Mouse (Mus musculus) hindbrain, embryonic 11.5 days (tissue): ENCODE measurements around the gene Cass4. TPM values are rescaled to one million over a fixed set of nuclear protein-coding genes. Genes with fewer than 3 reads are reported as not detected.

Experiments used
- ATAC-seq: fragments of 200-750 bp; cut with Nextera tagmentation; 2 replicates; pipeline ENCODE4 v1.8.0; 2017; ENCODE audit warnings: mild to moderate bottlenecking, moderate TSS enrichment, moderate library complexity; ENCODE audit not compliant: low FRiP score
- DNase-seq: peaks from one replicate; pipeline ENCODE4 v3.0.0-alpha.2; 2015; ENCODE audit warnings: low spot score
- H3K27ac ChIP-seq: fragments of 300-500 bp; sonication (generic); 2 replicates; pipeline ENCODE4 v1.5.1; 2014; ENCODE audit warnings: mild to moderate bottlenecking, low read depth, low read length
- H3K27me3 ChIP-seq: fragments of 300-500 bp; sonication (generic); 2 replicates; pipeline ENCODE4 v1.6.1; 2014; ENCODE audit warnings: mild to moderate bottlenecking, low read length, moderate library complexity, mixed read lengths; ENCODE audit not compliant: control insufficient read depth, insufficient read depth
- H3K36me3 ChIP-seq: fragments of 300-500 bp; sonication (generic); 2 replicates; pipeline ENCODE4 v1.6.1; 2014; ENCODE audit warnings: mild to moderate bottlenecking, low read length, moderate library complexity, mixed read lengths; ENCODE audit not compliant: control insufficient read depth, insufficient read depth
- H3K4me1 ChIP-seq: fragments of 300-500 bp; sonication (generic); replicated peaks from 2 replicates; pipeline ENCODE4 v1.6.1; 2014; ENCODE audit warnings: low read length, mixed read lengths; ENCODE audit not compliant: control insufficient read depth, insufficient read depth
- H3K4me2 ChIP-seq: fragments of 300-500 bp; sonication (generic); replicated peaks from 2 replicates; pipeline ENCODE4 v1.6.1; 2014; ENCODE audit warnings: mild to moderate bottlenecking, low read depth, low read length
- H3K4me3 ChIP-seq: fragments of 300-500 bp; sonication (generic); 2 replicates; pipeline ENCODE4 v1.5.1; 2014; ENCODE audit warnings: low read depth, low read length
- H3K9ac ChIP-seq: fragments of 300-500 bp; sonication (generic); 2 replicates; pipeline ENCODE4 v1.6.1; 2014; ENCODE audit warnings: low read depth, low read length
- H3K9me3 ChIP-seq: fragments of 300-500 bp; sonication (generic); 2 replicates; pipeline ENCODE4 v1.6.1; 2016; ENCODE audit warnings: low read length; ENCODE audit not compliant: control insufficient read depth
- WGBS: fragments of 180-500 bp; shearing (Covaris S2); extraction: QIAGEN DNeasy Blood & Tissue Kit; methylation state at CpG from one replicate; pipeline ENCODE4 v1.1.7; 2014; 5-methylcytosine and 5-hydroxymethylcytosine counted together
- polyA plus RNA-seq: library from polyadenylated mRNA; unstranded; fragments of >200 nt; fragmentation: Nextera tagmentation; extraction: Ambion mirVana; gene quantifications from 2 replicates; pipeline ENCODE4 v1.2.1, GENCODE M21; 2014

Gene Cass4
- polyA plus RNA-seq, 1 experiment from 2014 or later, result 0.12 TPM

- ATAC-seq (no peak), DNase-seq (no peak)
- Histone ChIP-seq H3K27me3 (no peaks in the 10 kb centered on the region), H3K4me3 (no peak overlapping the region), H3K27ac (no peak overlapping the region), H3K9me3 (no peaks in the 10 kb centered on the region), H3K36me3 (peaks cover 37% of the 10 kb centered on the region; the same call in 1 of the 2 replicates), H3K4me1 (no peaks in the 10 kb centered on the region), H3K9ac (no peak overlapping the region), H3K4me2 (no peak overlapping the region)
- WGBS, result 72% methylated on average over 5 of the region's 5 CpGs
These were observed 16.5 kb upstream of the Cass4 start for GRCm38 (mm10) chr2:172376999-172377515.

GRCm38 (mm10) chr2:172378332-172378731 is 15.3 kb upstream of the Cass4 start:
- H3K4me3 ChIP-seq, result no peak overlapping the region
- H3K27ac ChIP-seq, result no peak overlapping the region
- 78% methylated on average over 7 of the region's 7 CpGs for WGBS
- no peaks in the 10 kb centered on the region for H3K9me3 ChIP-seq
- no peaks in the 10 kb centered on the region for H3K27me3 ChIP-seq
- DNase-seq (peak; percentile 38), ATAC-seq (no peak)
- no peaks in the 10 kb centered on the region for H3K4me1 ChIP-seq
- H3K36me3 ChIP-seq, result peaks cover 35% of the 10 kb centered on the region; the same call in 1 of the 2 replicates
- no peak overlapping the region for H3K9ac ChIP-seq
- no peak overlapping the region for H3K4me2 ChIP-seq

GRCm38 (mm10) chr2:172380513-172380912 is 13.1 kb upstream of the Cass4 start:
- DNase-seq, result no peak
- Histone ChIP-seq H3K4me1 (no peaks in the 10 kb centered on the region), H3K9me3 (no peaks in the 10 kb centered on the region), H3K9ac (no peak overlapping the region), H3K36me3 (peaks cover 29% of the 10 kb centered on the region; the same call in 1 of the 2 replicates), H3K27ac (no peak overlapping the region), H3K4me3 (no peak overlapping the region), H3K27me3 (no peaks in the 10 kb centered on the region), H3K4me2 (no peak overlapping the region)
- ATAC-seq, result no peak
- WGBS, result 94% methylated on average over 17 of the region's 17 CpGs

- Histone ChIP-seq H3K36me3 (peaks cover 28% of the 10 kb centered on the region; the same call in 1 of the 2 replicates), H3K4me3 (no peak overlapping the region), H3K9ac (no peak overlapping the region), H3K27me3 (no peaks in the 10 kb centered on the region), H3K4me2 (no peak overlapping the region), H3K4me1 (no peaks in the 10 kb centered on the region), H3K9me3 (no peaks in the 10 kb centered on the region), H3K27ac (no peak overlapping the region)
- DNase-seq (no peak), ATAC-seq (no peak)
- 93% methylated on average over 11 of the region's 11 CpGs for WGBS
These were observed 12.3 kb upstream of the Cass4 start for GRCm38 (mm10) chr2:172381341-172381740.

- no peak overlapping the region for H3K4me3 ChIP-seq
- no peak overlapping the region for H3K4me2 ChIP-seq
- H3K4me1 ChIP-seq, result no peaks in the 10 kb centered on the region
- no peak for DNase-seq
- WGBS, result 89% methylated on average over 12 of the region's 12 CpGs
- ATAC-seq, result no peak
- H3K27ac ChIP-seq, result no peak overlapping the region
- no peaks in the 10 kb centered on the region for H3K27me3 ChIP-seq
- no peak overlapping the region for H3K9ac ChIP-seq
- H3K36me3 ChIP-seq, result peaks cover 28% of the 10 kb centered on the region; the same call in 1 of the 2 replicates
- H3K9me3 ChIP-seq, result no peaks in the 10 kb centered on the region
These were observed 11.7 kb upstream of the Cass4 start for GRCm38 (mm10) chr2:172381898-172382297.

- Histone ChIP-seq H3K27ac (no peak overlapping the region), H3K4me3 (no peak overlapping the region), H3K9me3 (no peaks in the 10 kb centered on the region), H3K4me2 (no peak overlapping the region), H3K36me3 (peaks cover 15% of the 10 kb centered on the region; the same call in 1 of the 2 replicates), H3K9ac (no peak overlapping the region), H3K27me3 (no peaks in the 10 kb centered on the region), H3K4me1 (no peaks in the 10 kb centered on the region)
- ATAC-seq (no peak), DNase-seq (no peak)
- 94% methylated on average over 3 of the region's 3 CpGs for WGBS
These were observed 8.9 kb upstream of the Cass4 start for GRCm38 (mm10) chr2:172384715-172385114.

GRCm38 (mm10) chr2:172390341-172390740 is 3.3 kb upstream of the Cass4 start:
- Histone ChIP-seq H3K9me3 (no peaks in the 10 kb centered on the region), H3K9ac (no peak overlapping the region), H3K27ac (no peak overlapping the region), H3K4me2 (no peak overlapping the region), H3K4me1 (no peaks in the 10 kb centered on the region), H3K36me3 (no peaks in the 10 kb centered on the region), H3K27me3 (no peaks in the 10 kb centered on the region), H3K4me3 (no peak overlapping the region)
- ATAC-seq, result no peak
- WGBS, result 40% methylated on average over 6 of the region's 6 CpGs
- DNase-seq, result no peak

GRCm38 (mm10) chr2:172392041-172392521 is 1.5 kb upstream of the Cass4 start:
- no peaks in the 10 kb centered on the region for H3K9me3 ChIP-seq
- no peak for DNase-seq
- no peak for ATAC-seq

GRCm38 (mm10) chr2:172394052-172394392 is 428 bp downstream of the Cass4 start:
- Histone ChIP-seq H3K9me3 (no peaks in the 10 kb centered on the region), H3K9ac (no peak overlapping the region), H3K36me3 (no peaks in the 10 kb centered on the region), H3K4me2 (no peak overlapping the region), H3K27me3 (no peaks in the 10 kb centered on the region), H3K27ac (no peak overlapping the region), H3K4me1 (no peaks in the 10 kb centered on the region), H3K4me3 (no peak overlapping the region)
- no peak for DNase-seq
- ATAC-seq, result no peak
- WGBS, result 68% methylated on average over 2 of the region's 2 CpGs

More at GRCm38 (mm10) chr2:172392041-172392521, 1.5 kb upstream of the Cass4 start:
- Histone ChIP-seq H3K9ac (no peak overlapping the region), H3K4me3 (no peak overlapping the region), H3K4me2 (no peak overlapping the region), H3K27ac (no peak overlapping the region), H3K36me3 (no peaks in the 10 kb centered on the region), H3K27me3 (no peaks in the 10 kb centered on the region), H3K4me1 (no peaks in the 10 kb centered on the region)
- 77% methylated on average over 10 of the region's 10 CpGs for WGBS
